Mouse (Mus musculus) liver, embryonic 16.5 days (tissue): ENCODE results near the gene Snx9. TPM values are rescaled to one million over a fixed set of nuclear protein-coding genes. Genes with fewer than 3 reads are reported as not detected.

ENCODE experiments used
- ATAC-seq: fragments of 200-750 bp; cut with Nextera tagmentation; 2 replicates; pipeline ENCODE4 v1.8.0; 2017; ENCODE audit warnings: low read depth, mild to moderate bottlenecking, moderate number of reproducible peaks, moderate library complexity
- H3K27ac ChIP-seq: fragments of 300-500 bp; sonication (generic); 2 replicates; pipeline ENCODE4 v1.5.1; 2014; ENCODE audit warnings: mild to moderate bottlenecking, low read length
- H3K27me3 ChIP-seq: fragments of 300-500 bp; sonication (generic); 2 replicates; pipeline ENCODE4 v1.6.1; 2014; ENCODE audit warnings: low read depth, low read length, mixed read lengths; ENCODE audit not compliant: control insufficient read depth, insufficient read depth
- H3K36me3 ChIP-seq: fragments of 300-500 bp; sonication (generic); 2 replicates; pipeline ENCODE4 v1.6.1; 2014; ENCODE audit warnings: mild to moderate bottlenecking; ENCODE audit not compliant: control insufficient read depth, insufficient read depth
- H3K4me1 ChIP-seq: fragments of 300-500 bp; sonication (generic); 2 replicates; pipeline ENCODE4 v1.6.1; 2014; ENCODE audit warnings: low read depth, low read length, mixed read lengths; ENCODE audit not compliant: control insufficient read depth
- H3K4me2 ChIP-seq: fragments of 300-500 bp; sonication (generic); 2 replicates; pipeline ENCODE4 v1.6.1; 2014; ENCODE audit warnings: low read depth, low read length, mixed read lengths
- H3K4me3 ChIP-seq: fragments of 300-500 bp; sonication (generic); 2 replicates; pipeline ENCODE4 v1.5.1; 2014; ENCODE audit warnings: low read depth, mild to moderate bottlenecking, low read length
- H3K9ac ChIP-seq: fragments of 300-500 bp; sonication (generic); 2 replicates; pipeline ENCODE4 v1.6.1; 2014; ENCODE audit warnings: low read depth, low read length
- H3K9me3 ChIP-seq: fragments of 300-500 bp; sonication (generic); replicated peaks from 2 replicates; pipeline ENCODE4 v1.6.1; 2016; ENCODE audit warnings: low read length; ENCODE audit not compliant: control insufficient read depth
- WGBS: fragments of 180-500 bp; shearing (Covaris S2); extraction: QIAGEN DNeasy Blood & Tissue Kit; methylation state at CpG from one replicate; pipeline ENCODE4 v1.1.7; 2014; ENCODE audit not compliant: insufficient replicate concordance; 5-methylcytosine and 5-hydroxymethylcytosine counted together
- polyA plus RNA-seq: library from polyadenylated mRNA; unstranded; fragments of >200 nt; fragmentation: Nextera tagmentation; extraction: Ambion mirVana; gene quantifications from 2 replicates; pipeline ENCODE4 v1.2.1, GENCODE M21; 2015

Gene Snx9
- polyA plus RNA-seq: 9.9 and 10.5 TPM in 2 replicates

GRCm38 (mm10) chr17:5841128-5841942 is at the start of gene Snx9:
Snx9 (plus strand) TSS chr17:5841329.
- H3K4me3 ChIP-seq: peak within 1 kb of the TSS; percentile 79
- no peaks in the 10 kb centered on the region for H3K9me3 ChIP-seq
- WGBS: under 1% methylated on average over 104 of the region's 131 CpGs
- H3K9ac ChIP-seq: peak within 1 kb of the TSS; percentile 84
- peak within 1 kb of the TSS; percentile 92 for H3K27ac ChIP-seq
- H3K4me1 ChIP-seq: peaks cover 11% of the 10 kb centered on the region
- H3K4me2 ChIP-seq: peak within 1 kb of the TSS; percentile 82
- no peaks in the 10 kb centered on the region for H3K36me3 ChIP-seq
- peak; percentile 84 for ATAC-seq
- no peaks in the 10 kb centered on the region; the same call in 1 of the 2 replicates for H3K27me3 ChIP-seq

GRCm38 (mm10) chr17:5792164-5792791 is 48.9 kb upstream of the Snx9 start:
- no peaks in the 10 kb centered on the region for H3K9me3 ChIP-seq
- no peak for ATAC-seq
- no peak overlapping the region for H3K9ac ChIP-seq
- H3K27ac ChIP-seq: no peak overlapping the region
- 41% methylated on average over 12 of the region's 12 CpGs for WGBS
- peaks cover 7% of the 10 kb centered on the region for H3K4me1 ChIP-seq
- no peak overlapping the region for H3K4me3 ChIP-seq
- H3K36me3 ChIP-seq: no peaks in the 10 kb centered on the region
- no peaks in the 10 kb centered on the region for H3K27me3 ChIP-seq
- no peak overlapping the region for H3K4me2 ChIP-seq

GRCm38 (mm10) chr17:5793593-5793992 is 47.5 kb upstream of the Snx9 start:
- Histone ChIP-seq H3K27me3 (no peaks in the 10 kb centered on the region), H3K27ac (no peak overlapping the region), H3K9me3 (no peaks in the 10 kb centered on the region), H3K36me3 (no peaks in the 10 kb centered on the region), H3K4me3 (no peak overlapping the region), H3K4me2 (no peak overlapping the region), H3K9ac (no peak overlapping the region), H3K4me1 (peaks cover 15% of the 10 kb centered on the region)
- 44% methylated on average over 4 of the region's 4 CpGs for WGBS
- no peak for ATAC-seq

- H3K36me3 ChIP-seq: no peaks in the 10 kb centered on the region
- WGBS: 36% methylated on average over 5 of the region's 5 CpGs
- no peak overlapping the region for H3K9ac ChIP-seq
- no peak overlapping the region for H3K4me3 ChIP-seq
- H3K9me3 ChIP-seq: no peaks in the 10 kb centered on the region
- no peaks in the 10 kb centered on the region for H3K27me3 ChIP-seq
- no peak overlapping the region for H3K27ac ChIP-seq
- peaks cover 20% of the 10 kb centered on the region for H3K4me1 ChIP-seq
- no peak overlapping the region for H3K4me2 ChIP-seq
- ATAC-seq: no peak
These were observed 46.9 kb upstream of the Snx9 start for GRCm38 (mm10) chr17:5794276-5794675.

GRCm38 (mm10) chr17:5795369-5795768 is 45.8 kb upstream of the Snx9 start:
- Histone ChIP-seq H3K27ac (no peak overlapping the region), H3K4me3 (no peak overlapping the region), H3K27me3 (no peaks in the 10 kb centered on the region), H3K9ac (no peak overlapping the region), H3K36me3 (no peaks in the 10 kb centered on the region), H3K9me3 (no peaks in the 10 kb centered on the region), H3K4me2 (no peak overlapping the region), H3K4me1 (peaks cover 20% of the 10 kb centered on the region)
- WGBS: 59% methylated on average over 5 of the region's 5 CpGs
- no peak for ATAC-seq

- H3K4me2 ChIP-seq: no peak overlapping the region
- H3K9ac ChIP-seq: no peak overlapping the region
- no peak overlapping the region for H3K27ac ChIP-seq
- no peaks in the 10 kb centered on the region for H3K27me3 ChIP-seq
- no peak overlapping the region for H3K4me3 ChIP-seq
- ATAC-seq: peak; percentile 42; the same call in 1 of the 2 replicates
- no peaks in the 10 kb centered on the region for H3K9me3 ChIP-seq
- no peaks in the 10 kb centered on the region for H3K36me3 ChIP-seq
- under 1% methylated on average over 5 of the region's 5 CpGs for WGBS
- peaks cover 21% of the 10 kb centered on the region for H3K4me1 ChIP-seq
These were observed 45.3 kb upstream of the Snx9 start for GRCm38 (mm10) chr17:5795878-5796277.

GRCm38 (mm10) chr17:5797124-5797760 is 43.9 kb upstream of the Snx9 start:
- H3K27me3 ChIP-seq: no peaks in the 10 kb centered on the region
- H3K4me2 ChIP-seq: no peak overlapping the region
- H3K9me3 ChIP-seq: no peaks in the 10 kb centered on the region
- H3K9ac ChIP-seq: no peak overlapping the region
- H3K4me1 ChIP-seq: peaks cover 33% of the 10 kb centered on the region
- H3K27ac ChIP-seq: no peak overlapping the region
- WGBS: 61% methylated on average over 5 of the region's 5 CpGs
- H3K36me3 ChIP-seq: no peaks in the 10 kb centered on the region
- H3K4me3 ChIP-seq: no peak overlapping the region
- no peak for ATAC-seq

GRCm38 (mm10) chr17:5798221-5798801 is 42.8 kb upstream of the Snx9 start:
- 11% methylated on average over 13 of the region's 13 CpGs for WGBS
- Histone ChIP-seq H3K9me3 (no peaks in the 10 kb centered on the region), H3K4me3 (peak overlapping the region; percentile 25), H3K36me3 (no peaks in the 10 kb centered on the region), H3K27ac (peak overlapping the region; percentile 34; the same call in 1 of the 2 replicates), H3K9ac (no peak overlapping the region), H3K27me3 (no peaks in the 10 kb centered on the region), H3K4me1 (peaks cover 36% of the 10 kb centered on the region), H3K4me2 (peak overlapping the region; percentile 50)
- peak; percentile 81 for ATAC-seq
